Mouse (Mus musculus) thymus, postnatal 0 days (tissue): ENCODE data around the gene Smarce1. TPM values are rescaled to one million over a fixed set of nuclear protein-coding genes. Genes with fewer than 3 reads are reported as not detected.

Source experiments
- DNase-seq: peaks from one replicate; pipeline ENCODE4 v3.0.0-alpha.2; 2015; ENCODE audit warnings: low spot score
- polyA plus RNA-seq: library from polyadenylated mRNA; unstranded; fragments of >200 nt; fragmentation: Nextera tagmentation; extraction: Ambion mirVana; gene quantifications from 2 replicates; pipeline ENCODE4 v1.2.1, GENCODE M21; 2015

Gene Smarce1
- polyA plus RNA-seq, 1 experiment from 2014 or later: 240 TPM

DNA sequence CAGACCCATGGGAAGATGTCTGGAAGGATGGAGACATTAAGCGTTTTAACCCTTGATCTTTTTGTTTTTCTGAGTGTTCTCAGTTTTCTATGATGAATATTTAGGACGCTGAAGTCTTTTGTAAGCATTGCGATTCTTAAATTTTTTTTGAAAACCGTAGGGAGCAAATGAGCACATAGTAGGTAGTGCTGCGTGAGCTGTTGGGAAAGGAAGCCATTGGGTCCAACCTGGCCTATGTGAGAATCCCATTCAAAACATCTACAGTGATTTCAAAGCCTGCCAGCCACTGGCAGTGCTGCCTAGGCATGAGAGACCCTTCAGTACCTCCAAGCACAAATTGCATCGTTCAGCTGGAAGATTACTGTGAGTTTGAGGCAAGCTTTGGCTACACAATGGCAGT is 60.8 kb downstream of the Smarce1 start:
- no peak for DNase-seq

DNA sequence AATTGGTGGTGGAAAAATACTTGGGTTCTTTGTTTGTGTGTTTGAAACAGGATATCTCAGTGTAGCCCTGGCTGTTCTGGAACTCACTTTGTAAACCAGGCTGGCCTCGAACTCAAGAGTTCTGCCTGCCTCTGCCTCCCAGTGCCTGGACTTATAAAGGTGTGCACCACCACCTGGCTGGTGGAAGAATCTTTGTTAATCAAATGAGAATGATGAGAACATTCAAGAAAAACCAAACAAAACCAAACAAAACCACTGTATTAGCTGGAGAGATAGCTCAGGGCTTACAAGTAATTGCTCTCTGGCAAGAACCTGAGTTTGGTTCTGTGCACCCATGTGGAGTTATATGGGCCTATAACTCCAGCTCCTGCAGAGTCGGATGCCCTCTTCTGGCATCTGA is 61.4 kb downstream of the Smarce1 start:
- DNase-seq: no peak

DNA sequence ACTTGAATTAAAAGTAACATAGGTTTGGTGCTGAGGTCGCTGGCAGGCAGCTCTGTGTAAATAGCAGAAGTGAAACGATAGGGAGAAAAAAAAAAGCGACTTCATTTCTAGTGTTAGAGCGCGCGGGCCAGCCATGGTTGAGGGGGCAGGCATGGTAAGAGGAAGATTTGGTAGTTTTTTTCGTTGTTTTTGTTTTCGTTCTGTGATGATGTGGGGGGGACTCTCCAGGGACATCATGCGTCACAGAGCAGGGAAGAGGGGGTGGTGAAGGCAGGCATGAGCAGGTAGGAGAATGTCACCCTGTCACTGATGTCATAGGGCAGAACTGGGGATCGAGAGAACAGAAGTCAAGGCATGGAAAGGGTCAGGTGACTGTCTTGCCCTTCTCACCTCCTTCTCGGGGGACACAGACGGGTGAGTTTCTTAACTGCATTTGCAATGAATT is 62.8 kb downstream of the Smarce1 start:
- DNase-seq: no peak

DNA sequence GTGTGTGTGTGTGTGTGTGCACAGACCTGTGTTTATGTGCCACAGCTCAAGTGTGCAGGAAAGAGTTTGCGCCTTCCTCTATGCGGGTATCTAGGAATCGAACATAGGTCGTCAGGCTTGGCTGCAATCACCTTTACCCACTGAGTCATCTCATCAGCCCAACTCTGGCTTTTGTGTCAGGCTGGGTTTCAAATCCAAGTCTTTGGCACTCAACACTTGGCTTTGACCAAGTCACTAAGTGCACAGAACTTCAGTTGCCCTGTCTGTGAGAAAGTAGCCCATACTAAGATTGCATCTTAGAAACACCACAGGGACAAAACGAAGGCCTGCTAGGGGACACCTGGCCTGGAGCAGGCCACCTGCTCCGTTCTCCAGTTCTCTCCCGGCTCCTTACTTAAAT is 63.2 kb downstream of the Smarce1 start:
- DNase-seq: no peak

DNA sequence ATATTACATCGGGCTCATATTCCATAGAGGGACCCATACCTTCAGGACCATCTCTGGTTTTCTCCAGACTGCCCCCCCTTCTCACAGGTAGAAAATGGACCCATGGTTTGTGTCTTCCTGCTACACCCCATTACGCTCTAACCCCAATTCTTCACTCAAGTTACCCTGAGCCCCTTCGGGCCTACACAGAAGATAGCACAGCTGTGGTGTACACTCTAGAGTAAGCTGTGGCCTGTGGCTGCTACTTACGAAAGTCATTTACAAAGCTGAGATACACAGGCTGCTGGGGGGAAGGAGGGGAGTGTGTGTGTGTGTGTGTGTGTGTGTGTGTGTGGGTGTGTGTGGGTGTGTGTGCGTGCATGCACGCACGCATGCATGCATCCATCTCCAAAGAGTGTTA is 64.6 kb downstream of the Smarce1 start:
- peak; percentile 65 for DNase-seq

DNA sequence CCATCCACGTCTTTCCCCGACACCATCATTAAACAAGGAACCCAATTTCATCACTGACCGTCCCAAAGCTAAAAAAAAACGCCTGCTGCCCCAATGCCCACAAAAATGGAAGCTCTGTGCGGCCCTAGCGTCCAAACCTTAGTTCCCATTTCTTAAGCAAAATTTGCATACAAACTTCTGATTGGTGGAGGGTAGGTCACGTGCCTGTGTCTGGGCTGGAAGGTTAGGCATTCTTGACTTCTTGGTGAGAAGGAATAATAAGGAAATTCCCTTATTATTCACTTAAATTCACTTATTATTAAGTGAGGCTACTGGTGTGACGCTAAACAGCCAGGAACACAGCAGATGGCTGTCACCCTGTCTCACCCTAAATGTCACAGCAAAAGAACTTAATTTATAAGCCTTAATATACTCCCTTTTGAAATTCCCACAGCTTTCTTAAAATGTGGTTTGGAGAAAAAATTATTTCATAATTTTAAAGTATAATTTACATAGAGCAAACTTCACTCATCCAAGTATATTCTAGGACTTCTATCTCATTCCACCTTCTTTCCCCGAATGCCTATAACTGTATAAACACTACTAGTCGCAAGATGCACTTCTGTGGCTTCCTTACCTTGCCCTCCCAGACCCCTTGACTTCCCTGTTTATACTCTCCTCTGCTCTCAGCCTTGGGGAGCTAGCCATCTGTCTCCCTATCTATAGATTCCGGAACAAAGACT is 65.6 kb downstream of the Smarce1 start:
- no peak for DNase-seq

DNA sequence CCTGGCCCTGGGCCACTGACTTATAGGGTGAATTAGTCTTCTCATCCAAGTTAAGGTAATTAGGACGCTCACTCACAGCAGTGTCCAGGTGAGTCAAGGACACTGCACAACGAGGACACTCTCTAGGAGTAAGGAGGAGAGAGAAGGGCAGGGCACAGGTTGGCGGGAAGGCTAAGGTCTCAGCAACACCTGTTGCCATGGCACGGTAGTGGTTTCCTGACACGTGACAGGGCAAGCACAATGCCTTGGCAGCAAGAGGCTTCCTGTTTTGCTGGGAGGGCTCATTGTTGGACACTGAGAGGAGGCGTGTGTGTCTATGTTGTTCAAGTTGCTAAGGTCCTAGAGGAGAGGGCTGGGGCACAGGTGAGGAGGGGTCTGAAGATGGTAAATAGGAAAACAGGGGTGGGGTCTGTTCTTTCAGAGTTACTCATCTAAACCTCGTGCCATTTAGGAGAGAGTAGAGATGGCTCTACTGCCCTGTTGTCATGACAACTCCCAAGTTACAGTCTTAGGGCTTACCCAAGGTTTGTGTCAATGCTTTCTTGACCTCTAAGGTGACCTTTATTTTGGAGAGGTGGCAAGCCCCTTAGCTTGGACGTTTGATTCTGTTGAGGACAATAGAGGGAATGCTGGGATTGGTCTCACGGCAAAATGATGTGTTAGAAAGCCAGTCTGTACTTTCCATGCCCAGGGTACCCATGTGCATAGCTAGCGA is 67.7 kb downstream of the Smarce1 start:
- DNase-seq: peak; percentile 83

DNA sequence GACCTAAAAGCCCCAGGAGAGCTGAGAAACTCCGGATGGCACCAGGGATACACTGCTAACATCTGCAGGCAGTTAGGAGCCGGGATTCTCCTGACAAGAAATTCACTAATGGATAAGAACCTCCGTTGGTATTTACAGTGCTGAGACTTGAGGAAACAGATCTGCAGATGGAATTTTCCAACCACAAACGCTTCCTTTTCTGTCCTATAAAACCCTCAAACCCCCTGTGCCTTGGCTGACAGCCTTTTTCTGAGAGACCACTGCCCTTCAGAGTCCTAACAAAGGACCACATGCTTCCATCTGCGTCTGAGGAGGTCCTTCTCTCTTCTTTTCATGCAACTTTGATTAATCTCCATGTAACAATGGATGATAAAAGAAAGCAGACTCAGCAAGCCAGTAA is 69.2 kb downstream of the Smarce1 start:
- no peak for DNase-seq

DNA sequence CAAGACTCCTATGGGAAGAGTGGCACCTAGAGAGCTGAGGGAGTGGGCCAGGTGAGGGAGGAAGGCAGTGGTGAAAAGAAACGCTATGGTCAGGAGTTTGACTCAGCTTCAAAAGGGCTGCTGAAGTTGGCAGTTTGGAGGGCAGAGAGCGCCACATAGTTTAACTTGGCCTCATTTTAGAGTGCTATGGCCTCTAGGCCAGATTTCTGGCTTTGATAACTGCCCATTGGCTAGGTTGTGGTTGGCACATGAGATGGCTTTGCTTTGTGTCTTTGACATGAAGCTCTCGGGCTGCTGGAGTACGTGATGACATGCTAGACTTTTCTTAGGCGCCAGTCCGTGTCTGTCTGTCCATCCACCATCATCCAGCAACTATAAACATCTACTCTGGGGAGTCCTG is 70.6 kb downstream of the Smarce1 start:
- no peak for DNase-seq

Other genes starting within 250 kb of the Smarce1 start
- 0.27 and 0.51 TPM in 2 replicates for gene Gjd3, start 248.0 kb downstream of the Smarce1 start, polyA plus RNA-seq
- gene Top2a, start 206.8 kb downstream of the Smarce1 start, polyA plus RNA-seq: 298 and 329 TPM in 2 replicates
- gene Igfbp4, start 189.8 kb downstream of the Smarce1 start, polyA plus RNA-seq: 85.0 and 98.4 TPM in 2 replicates
- gene Tns4, start 141.7 kb downstream of the Smarce1 start, polyA plus RNA-seq: 1.4 and 1.7 TPM in 2 replicates
- 36.2 and 37.4 TPM in 2 replicates for gene Ccr7, start 75.9 kb downstream of the Smarce1 start, polyA plus RNA-seq
- 1.7 and 2.0 TPM in 2 replicates for gene Krt222, start 13.1 kb upstream of the Smarce1 start, polyA plus RNA-seq
- gene Krt24, start 54.2 kb upstream of the Smarce1 start, polyA plus RNA-seq: 0.72 and 0.75 TPM in 2 replicates
- gene Krt25, start 91.9 kb upstream of the Smarce1 start, polyA plus RNA-seq: 0.35 and 0.39 TPM in 2 replicates
- gene Krt26, start 106.9 kb upstream of the Smarce1 start, polyA plus RNA-seq: not detected in 2 replicates
- gene Krt27, start 120.1 kb upstream of the Smarce1 start, polyA plus RNA-seq: 0.09 and 0.23 TPM in 2 replicates
- 0.27 and 0.30 TPM in 2 replicates for gene Krt28, start 143.9 kb upstream of the Smarce1 start, polyA plus RNA-seq
- 44.9 and 47.3 TPM in 2 replicates for gene Krt10, start 158.3 kb upstream of the Smarce1 start, polyA plus RNA-seq
- gene Krt12, start 191.2 kb upstream of the Smarce1 start, polyA plus RNA-seq: 0.52 and 0.63 TPM in 2 replicates
- gene Krt20, start 207.1 kb upstream of the Smarce1 start, polyA plus RNA-seq: 1.6 TPM in 2 replicates